Mouse (Mus musculus): ENCODE measurements around the gene Ncf2.

Ncf2 gene

DNA sequence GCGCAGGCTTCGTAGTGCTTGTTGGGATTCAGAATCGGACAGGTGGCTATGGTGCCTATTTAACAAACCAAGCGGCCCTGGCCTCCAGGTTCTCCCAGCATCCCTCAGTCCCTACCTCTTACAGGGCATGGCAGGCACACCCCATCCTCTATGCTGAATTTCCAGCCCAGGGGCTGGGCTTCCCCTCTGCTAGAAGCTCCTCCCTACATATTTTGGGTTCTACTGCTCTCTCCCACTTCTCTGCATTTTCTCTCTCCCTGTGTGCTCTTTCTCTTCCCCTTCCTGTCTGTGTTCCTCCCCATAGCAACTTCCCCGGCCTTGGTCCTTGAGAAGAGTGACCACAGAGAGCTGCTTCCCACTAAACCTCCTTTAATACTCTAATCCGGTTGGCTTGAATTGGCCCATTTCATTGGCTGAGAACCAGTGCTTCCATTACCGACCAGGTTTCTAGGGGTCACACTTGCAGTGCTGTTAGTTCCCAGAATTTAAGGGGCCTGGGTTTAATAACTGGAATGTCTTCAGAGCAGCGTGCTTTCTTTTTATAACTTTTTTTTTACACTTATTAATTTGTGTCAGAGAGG, 3.2 kb upstream of the Ncf2 start:
- DNase-seq (ENCODE audit: low spot score): no peak

DNA sequence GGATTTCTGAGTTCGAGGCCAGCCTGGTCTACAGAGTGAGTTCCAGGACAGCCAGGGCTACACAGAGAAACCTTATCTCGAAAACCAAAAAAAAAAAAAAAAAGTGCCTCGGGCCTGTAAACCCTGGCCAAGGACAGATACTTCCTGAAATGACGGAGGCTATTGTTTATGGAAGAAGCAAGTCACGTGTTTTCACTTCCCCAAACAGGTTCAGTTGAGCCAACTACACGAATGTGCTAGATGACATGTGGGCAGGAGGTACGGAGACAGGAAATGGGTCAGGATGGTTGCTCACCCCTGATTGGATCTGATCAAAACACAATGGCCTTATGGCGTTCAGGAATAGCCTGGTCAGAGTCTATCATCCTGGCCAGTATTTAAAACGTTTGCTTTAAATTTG, 1.9 kb upstream of the Ncf2 start:
- no peak for DNase-seq (ENCODE audit: low spot score)

DNA sequence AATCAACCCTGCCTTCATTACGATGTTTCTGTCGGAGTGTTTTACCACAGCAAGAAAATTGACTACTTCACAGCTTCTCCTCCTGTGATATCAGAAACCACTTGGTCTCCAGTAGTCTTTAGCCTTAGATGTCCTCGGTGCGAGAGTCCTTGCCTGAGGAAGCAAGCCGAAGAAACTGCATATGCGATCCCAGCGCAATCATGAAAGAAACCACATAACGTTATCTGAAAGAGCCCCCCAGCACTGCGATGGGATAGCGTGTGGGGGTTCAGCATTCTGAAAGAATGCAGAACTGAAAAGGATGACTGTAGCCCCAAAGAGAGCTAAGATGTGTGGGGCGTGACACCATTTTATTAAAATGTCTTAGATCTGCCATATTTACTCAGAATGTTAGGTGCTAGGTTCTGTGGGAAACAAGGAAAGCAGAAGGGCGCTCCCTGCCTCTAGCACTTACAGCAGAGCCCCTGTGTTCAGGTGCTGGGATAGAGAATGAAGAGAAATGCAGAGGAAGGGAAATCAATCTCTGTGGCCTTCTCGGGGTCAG, 711 bp downstream of the Ncf2 start:
- no peak for DNase-seq (ENCODE audit: low spot score)

DNA sequence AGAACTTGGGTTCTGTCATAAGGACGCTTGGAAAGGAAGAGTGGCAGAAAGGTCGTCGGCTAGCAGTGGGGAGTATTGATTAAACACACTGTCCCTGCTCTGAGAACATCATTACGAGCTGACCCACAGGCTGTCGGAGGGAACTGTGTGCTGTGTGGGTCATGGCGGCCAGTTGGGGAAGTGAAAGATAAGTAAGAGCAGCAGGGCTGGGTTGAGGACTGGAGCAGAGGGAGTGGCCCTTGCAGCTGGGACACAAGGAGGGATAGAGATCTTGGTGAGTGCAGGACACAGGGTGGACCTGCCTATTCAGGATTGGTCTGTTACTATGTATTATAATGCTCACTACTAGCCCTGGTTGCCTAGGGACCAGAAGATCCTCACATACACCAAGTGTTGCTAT, 4.9 kb downstream of the Ncf2 start:
- no peak for DNase-seq (ENCODE audit: low spot score)

DNA sequence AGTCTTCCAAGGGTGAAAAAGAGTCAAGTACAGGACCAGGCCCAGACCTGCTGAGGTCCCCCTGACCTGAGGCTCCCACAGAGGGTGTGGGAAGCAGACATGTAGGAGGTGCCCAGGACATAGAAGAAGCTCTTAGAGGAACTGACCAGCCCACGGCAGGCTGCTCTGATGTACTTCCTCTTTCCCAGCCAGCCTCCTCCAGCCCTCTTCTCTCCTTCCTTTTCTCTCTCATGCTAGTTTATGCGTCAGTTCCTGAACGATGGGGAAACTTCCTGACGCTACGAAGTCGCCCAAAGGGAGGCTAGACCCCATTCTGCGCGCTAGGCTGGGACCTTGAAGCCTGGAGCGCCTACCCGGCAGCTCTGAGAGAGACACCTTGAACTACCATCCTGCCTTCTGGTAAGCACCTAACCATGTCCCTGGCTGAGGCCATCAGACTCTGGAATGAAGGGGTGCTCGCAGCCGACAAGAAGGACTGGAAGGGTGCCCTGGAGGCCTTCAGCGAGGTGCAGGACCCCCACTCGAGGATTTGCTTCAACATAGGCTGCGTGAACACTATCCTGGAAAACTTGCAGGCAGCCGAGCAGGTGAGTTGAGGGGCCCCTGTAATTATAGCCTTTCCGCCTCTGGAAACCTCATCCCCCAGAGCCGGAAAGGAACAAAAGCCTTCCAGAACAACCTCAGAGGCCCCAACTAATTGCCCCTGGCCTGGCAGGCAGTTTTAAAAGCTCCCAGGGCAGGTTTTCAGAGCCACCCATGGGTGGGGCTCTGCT, 7.8 kb downstream of the Ncf2 start:
- DNase-seq (ENCODE audit: low spot score): no peak

DNA sequence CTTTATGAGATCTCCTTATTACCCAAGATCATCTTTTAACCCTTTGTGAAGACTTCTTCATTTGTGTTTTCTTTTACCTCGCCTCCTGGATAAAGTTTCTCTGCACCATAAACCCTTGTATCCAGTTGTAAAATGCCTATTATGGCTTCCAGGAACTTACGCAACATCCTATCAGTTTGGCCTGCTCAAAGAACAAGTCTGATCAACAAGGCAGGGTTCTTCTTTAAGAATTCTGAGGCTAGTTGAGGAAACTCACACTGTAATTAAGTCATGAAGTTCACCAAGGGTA, 8.3 kb downstream of the Ncf2 start:
- no peak for DNase-seq (ENCODE audit: low spot score)

DNA sequence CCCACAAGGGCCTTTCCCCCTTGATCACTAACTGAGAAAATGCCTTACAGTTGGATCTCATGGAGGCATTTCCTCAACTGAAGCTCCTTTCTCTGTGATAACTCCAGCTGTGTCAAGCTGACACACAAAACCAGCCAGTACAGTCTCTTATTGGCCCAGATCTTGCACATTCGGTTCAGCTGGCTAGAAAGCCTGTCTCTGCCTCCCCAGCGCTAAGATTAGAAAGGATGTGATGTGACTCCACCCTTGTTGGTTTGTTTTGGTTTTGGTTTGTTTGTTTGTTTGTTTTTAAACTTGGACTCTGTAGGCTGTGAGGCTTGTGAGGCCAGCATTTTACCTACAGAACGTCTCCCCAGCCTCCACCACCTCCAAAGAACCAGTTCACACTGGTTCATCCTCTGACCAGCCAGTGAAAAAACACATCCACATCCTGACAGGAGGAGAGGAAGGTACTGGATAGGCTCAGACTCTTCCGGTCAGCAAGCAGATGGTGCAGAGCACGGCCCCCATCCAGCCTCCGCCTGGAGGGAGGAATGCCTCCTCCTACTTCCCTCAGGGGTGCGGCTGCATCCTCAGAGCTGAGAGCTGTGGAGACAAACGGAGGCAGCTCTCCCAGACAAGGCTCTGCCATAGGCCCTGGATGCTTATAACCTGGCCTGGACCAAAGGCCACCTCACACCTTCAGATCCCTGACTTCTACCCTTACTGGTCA, 9.7 kb downstream of the Ncf2 start:
- DNase-seq (ENCODE audit: low spot score): no peak

DNA sequence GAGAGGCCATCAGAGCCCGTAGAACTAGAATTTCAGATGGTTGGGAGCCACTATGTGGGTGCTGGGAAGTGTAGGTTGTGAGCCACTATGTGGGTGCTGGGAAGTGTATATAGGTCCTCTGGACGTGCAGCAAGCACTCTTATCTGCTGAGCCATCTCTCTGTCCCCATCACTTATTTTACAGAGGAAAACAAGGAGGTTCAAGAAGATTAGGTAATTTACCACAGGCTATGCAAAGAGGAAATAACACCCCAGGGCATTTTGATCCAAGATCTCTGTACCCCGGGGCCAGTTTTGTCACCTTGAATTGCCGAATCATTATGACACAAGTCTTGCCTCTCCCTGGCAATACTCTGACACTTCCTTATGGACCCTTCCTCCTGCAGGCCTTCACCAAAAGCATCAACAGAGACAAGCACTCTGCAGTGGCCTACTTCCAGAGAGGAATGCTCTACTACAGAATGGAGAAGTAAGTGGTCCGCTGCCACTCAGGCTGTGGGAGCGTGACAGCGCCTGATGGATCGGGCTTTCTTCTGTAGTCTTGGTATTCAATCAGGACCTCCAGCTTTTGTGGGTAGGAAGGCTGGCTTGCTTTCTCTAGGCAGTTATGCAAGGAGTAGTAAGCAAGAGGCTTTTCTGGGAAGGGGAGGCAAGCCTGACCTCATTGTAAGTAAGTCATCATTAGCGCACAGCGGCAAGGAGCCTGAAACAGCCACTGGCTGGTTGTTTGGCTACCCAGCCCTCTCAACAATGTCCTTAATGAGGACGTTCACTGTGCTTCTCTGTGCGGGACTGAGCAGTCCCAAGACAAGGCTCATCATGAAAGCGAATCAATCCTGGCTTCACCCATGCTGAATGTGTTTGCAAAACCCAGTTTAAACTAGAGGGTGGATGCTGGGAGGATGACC, 10.8 kb downstream of the Ncf2 start:
- DNase-seq (ENCODE audit: low spot score): no peak

DNA sequence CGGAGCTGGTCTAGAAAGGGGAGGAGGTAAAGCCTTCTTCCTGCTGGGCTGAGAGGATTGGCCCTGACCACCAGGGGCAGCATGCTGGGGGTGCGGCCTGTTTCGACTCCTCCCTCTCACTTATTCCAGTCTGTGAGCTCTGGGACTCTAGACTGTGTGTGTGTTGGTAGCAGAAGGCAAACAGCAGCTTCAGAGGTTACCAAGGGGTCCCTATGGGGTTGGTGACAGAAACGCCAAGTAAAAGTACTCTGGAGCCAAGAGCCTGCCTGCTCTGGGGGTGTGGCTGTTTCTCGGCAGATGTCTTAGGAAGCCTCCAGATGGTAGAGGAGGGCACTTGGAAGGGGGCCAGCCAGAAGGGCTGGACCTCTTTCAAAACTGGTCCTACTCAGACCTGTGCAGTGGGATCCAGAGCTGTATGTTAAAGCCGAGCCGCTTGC, 15.3 kb downstream of the Ncf2 start:
- DNase-seq (ENCODE audit: low spot score): no peak

DNA sequence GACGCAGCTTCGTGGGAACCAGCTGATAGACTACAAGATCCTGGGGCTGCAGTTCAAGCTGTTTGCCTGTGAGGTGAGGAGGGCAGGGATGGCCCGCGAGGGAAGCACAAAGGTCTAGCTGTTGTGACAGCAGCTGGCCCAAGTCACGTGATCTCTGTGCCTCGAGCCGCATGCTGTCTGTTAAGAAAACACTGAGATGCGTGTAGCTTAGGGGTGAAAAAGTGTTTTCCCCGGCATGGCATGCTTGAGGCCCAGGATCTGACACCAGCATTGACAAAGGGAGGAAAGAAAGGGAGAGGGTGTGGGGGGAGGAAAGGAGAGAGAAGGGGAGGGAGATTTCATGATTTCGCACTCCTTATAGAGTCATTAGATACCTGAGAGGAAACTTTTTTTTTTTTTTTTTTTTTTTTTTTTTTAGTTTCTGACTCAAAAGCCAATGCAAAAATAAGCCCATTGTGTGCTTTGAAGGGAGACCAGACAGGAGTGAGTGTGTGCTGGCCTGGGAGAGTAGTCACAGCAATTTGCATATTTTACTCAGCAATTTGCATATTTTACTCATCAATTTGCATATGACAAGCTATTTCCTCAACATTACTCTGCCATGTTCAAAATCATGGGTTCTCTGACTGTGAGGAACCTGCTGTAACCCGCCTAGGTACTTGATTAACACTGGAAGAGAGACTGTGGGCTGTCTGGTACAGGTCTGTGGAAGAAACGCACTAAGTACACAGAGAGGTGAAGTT, 17.2 kb downstream of the Ncf2 start:
- no peak for DNase-seq (ENCODE audit: low spot score)

DNA sequence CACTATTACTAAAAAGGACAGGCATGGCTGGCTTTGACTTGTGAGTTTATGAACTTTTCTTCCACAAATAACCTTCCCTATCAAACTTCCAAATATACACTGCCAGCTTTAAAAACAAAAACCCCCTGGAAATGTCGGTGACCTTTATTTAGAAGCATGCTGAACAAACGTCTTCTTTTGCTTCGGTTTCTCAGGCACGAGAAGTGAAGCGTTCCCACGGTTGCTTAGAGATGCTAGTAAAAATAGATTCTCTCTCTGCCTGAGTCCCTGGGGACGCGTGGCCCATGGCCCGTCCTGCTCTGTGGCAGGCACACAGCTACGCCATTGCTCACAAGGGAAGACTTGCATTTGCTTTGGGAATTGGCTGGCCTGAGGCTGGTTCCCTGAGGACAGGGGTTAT, 17.8 kb downstream of the Ncf2 start:
- DNase-seq (ENCODE audit: low spot score): no peak

DNA sequence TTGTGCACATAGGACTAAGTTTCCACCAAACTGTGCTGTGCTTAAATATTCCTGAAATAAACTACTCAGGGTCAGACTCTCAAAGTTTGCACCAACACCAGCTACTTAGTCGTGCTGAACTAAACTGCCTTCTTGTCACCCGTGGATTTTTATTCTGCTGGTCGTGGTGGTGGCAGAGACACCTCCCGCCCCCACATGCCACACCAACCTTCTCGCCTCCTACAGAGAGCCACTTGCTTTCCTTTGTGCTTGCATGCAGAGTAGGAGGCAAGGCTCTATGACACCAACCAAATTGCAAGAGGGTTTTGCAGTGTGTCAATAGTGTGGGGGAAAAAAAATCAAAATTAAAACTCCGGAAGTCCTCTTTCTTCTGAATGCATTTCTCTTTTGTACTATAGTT, 19.6 kb downstream of the Ncf2 start:
- DNase-seq (ENCODE audit: low spot score): no peak

DNA sequence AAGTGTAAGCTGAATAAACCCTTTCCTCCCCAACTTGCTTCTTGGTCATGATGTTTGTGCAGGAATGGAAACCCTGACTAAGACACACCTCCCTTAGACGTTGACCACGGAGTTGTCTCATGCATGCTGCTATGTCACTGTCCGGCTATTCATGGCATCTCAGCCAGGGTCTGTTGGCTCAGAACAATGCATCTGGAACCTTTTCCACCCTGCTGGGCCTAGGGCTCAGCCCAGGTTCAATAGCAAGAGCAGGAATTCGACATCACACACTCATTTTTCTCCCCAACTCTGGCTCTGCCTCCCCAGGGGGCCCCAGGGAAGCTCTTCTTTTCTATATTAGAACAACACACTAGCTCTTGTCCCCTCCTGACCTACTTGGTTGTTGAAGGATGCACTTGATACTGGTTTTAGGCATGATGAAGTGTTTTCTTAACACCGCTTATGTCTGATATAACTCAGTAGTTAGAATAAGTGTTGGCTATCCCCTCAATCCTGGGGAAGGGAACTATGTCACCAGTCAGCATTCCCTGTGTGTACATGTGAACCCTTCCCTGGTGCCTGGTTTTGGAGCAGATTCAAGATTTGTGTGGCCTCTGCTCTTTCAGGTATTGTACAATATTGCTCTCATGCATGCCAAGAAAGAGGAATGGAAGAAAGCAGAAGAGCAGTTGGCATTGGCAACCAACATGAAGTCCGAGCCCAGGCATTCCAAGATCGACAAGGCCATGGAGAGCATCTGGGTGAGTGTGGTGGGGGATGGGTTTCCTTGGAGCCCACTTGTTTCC, 21.1 kb downstream of the Ncf2 start:
- no peak for DNase-seq (ENCODE audit: low spot score)

DNA sequence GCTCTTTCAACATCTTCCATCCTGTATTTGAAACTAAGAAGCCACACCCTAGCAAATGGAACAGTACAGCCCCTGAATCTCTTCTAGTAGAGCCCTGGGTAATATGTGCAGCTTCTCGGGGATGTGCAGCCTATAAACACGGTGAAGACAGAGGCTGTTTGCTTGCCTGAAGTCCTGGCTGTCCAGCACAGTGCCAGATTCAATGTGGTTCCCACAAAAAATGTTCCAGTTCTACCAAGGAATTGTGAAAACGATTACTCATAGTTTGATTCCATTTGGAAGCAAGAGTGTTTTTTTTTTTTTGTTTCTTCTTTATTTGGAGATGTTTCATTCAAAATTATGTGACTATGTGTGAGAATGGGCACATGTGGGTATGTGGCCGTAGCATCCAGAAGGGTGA, 21.8 kb downstream of the Ncf2 start:
- no peak for DNase-seq (ENCODE audit: low spot score)

DNA sequence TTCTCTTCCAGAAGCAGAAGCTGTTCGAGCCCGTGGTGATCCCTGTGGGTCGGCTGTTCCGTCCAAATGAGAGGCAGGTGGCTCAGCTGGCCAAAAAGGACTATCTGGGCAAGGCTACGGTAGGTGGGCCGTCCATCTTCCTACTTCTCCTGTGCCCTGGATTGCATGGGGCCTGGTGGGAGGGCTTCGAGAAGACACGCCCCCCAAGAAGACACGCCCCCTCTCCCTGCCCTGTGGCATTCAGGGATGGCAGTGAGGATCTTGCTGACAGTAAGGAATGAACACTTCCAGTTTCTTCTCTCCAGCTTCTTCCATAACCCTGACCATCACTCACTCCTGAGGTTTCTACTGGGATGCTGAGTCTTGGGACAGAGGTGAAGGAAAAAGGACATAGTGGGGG, 24.2 kb downstream of the Ncf2 start:
- DNase-seq (ENCODE audit: low spot score): no peak

DNA sequence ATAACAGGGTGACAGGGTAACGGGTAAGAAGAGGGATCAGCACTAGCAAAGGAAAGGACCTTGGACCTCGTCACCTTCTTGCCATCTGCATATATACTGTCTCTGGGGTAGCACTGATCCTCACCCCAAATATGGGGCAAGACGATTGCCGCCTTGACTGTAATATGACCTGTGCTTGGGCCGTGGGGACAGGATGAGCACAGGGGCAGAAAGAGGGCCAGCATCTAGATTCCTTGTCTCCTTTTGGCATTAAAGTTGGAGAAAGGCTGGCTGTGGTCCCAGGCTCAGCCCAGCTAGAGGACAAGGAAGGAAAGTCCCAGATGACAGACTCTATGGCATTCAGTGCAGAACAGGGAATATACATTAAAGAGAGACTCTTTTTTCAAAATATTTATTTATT, 26.5 kb downstream of the Ncf2 start:
- no peak for DNase-seq (ENCODE audit: low spot score)

DNA sequence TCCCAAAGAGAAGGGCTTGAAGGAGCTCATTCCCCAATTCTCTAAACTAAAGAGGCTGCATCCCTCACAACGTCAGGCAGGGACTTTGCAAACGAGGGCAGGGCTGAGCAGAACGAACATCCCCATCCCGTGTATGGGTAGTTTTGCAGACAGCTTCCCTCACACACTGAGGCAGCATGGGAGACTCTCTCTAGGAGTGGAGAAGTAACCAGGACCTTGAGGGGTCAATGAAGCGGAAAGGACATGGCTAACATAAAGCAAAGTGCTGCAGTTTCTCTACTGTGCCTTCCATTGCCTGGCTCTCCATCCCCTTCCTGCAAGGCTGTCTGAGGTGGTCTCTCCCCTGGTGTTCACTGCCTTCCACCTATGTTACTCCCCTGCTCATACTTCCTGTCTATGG, 28.2 kb downstream of the Ncf2 start:
- DNase-seq (ENCODE audit: low spot score): no peak

DNA sequence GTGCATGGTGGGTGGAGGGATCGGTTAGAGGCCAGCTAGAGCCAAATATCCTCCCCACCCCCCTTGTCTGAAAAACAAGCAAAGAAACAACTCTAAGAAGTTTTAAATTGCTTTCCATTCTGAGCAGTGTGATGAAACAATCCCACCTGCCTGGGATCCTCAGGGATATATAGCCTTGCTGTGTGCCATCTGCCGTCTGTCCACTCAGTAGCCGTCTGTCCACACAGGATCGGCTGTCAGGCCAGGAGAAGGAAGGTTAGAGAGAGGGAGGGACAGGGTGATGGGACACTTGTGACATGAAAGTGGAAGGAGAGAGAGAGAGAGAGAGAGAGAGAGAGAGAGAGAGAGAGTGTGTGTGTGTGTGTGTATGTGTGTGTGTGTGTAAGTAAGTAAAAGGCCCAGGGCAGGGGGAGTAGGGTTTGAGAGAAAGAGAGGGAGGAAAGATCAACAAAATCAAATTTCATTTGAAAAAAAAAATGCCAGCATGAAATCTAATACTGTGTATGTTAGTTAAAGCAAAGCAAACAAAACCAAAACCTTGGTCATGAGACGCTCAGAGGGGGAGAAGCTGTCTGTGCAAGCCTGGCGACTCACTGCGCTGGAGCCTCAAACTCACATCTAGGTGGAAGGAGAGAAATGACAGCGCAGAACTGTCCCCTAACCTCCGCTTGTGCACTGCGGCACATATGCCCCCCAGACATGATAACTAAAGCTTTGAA, 28.8 kb downstream of the Ncf2 start:
- no peak for DNase-seq (ENCODE audit: low spot score)

DNA sequence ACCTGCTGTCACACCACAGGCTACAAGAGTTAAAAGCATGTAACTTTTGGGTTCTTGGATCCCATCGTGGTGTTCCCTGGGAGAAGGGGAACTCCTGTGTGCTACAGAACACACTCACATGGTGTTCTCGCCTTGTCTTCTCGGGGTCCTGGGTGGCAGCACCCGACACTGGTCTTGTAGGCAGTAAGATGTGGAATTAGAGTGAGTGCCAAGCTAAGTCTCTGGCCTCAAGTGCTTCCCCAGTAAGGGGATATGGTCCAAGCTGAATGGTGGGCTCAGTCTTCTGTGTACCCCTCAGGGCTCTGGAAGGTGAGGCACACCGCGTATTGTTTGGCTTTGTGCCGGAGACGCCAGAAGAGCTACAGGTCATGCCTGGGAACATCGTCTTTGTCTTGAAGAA, 30.1 kb downstream of the Ncf2 start:
- DNase-seq (ENCODE audit: low spot score): no peak

DNA sequence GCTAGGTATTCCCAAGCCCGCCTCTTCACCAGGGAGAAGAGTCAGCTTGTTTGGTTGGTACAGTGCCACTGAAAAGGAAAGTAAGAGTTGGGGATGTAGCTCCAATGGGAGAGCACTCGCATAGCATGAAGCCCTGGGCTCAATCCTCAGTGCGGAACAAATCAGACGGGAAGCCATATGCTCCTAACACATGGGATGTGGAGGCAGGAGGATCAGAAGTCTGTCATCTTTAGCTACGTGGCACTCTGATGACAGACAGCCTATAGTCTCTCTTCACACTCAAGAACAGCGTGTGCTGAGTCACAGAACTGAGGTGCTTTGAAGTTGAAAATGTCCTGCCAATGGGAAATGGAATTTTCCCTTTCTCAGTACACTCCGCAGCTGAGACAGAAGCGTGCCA, 31.0 kb downstream of the Ncf2 start:
- no peak for DNase-seq (ENCODE audit: low spot score)
